Mouse (Mus musculus) monocyte, adult 5-6 weeks (primary cell): ENCODE measurements around the gene Rtf2. TPM values are rescaled to one million over a fixed set of nuclear protein-coding genes. Genes with fewer than 3 reads are reported as not detected.

Source experiments
- ATAC-seq: fragments of 153-309, 156-312 bp; replicated peaks from 2 replicates; pipeline ENCODE4 v1.8.0; 2017; ENCODE audit warnings: mild to moderate bottlenecking; ENCODE audit not compliant: low TSS enrichment, insufficient number of reproducible peaks, severe bottlenecking, poor library complexity, low FRiP score
- total RNA-seq: library from RNA; stranded (forward); fragments of 200-1000, 200-491, 200-594 nt; gene quantifications from 3 replicates; pipeline ENCODE4 v1.2.3, GENCODE M21; 2017

The Rtf2 gene
- total RNA-seq, 1 experiment from 2014 or later = 193 TPM

DNA sequence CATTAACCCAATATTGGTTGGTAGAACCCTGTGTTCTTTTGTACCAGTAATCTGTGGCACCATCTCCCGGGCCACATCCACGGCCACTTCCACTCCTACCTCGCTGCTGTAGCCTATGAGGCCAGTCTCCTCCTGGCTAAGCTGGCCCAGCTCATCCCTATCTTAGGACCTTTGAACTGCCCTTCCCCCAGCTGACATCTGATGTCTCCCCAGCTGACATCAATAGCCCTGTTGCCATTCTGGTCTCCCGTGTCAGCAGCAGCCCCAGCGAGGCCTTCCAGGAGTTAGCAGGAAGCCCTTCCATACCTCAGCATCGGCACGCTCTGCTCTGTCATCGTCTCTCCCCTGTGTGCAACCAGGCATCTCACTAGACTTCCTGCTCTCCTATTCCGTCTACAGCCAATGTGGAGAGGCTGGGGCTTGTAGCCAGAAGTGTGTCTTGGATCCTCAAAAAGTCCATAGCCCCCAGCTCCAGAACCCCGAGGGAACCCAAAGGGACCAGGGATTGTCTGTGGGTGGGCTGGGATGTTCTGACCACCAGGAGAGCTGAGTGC lies 36.4 kb downstream of the Rtf2 start:
- ATAC-seq = no peak

DNA sequence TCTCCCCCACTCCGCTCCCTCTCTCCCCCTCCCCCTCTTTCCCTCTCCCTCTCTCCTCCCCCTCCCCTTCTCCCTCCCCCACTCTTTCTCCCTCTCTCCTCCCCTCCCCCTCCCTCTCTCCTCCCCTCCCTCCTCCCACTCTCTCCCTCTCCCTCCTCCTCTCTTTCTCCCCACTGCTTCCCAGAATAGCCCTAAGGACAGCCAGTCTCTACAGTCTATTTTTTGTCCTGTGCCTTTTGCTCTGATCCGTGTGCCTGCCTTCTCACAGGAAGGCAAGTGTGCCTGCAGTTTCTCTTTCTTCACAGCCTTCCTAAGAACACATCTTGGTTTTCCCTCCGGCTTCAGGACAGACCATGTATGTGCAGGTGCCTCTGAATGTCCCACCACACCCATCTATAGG lies 37.0 kb downstream of the Rtf2 start:
- no peak for ATAC-seq

DNA sequence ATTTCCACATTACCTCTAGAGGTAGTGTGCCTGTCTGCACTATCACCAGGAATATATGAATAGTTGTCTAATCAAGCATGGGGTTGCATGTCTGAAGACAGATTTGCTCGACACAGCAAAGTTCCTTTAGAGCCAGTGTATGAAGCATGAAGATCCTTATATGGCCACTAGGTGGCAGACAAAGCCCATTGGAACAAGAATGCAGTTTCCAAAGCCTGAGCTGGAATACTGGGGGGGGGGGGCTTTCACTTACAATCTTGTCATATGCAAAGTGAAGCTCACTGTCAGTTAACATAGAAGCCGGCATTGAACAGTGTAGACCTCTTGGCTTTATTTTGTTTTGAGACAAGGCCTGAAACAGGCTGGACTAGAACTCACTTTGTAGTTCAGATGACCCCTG lies 37.5 kb downstream of the Rtf2 start:
- ATAC-seq = 0 out of 2 replicates have a peak, but pooled peaks have one; percentile 33

DNA sequence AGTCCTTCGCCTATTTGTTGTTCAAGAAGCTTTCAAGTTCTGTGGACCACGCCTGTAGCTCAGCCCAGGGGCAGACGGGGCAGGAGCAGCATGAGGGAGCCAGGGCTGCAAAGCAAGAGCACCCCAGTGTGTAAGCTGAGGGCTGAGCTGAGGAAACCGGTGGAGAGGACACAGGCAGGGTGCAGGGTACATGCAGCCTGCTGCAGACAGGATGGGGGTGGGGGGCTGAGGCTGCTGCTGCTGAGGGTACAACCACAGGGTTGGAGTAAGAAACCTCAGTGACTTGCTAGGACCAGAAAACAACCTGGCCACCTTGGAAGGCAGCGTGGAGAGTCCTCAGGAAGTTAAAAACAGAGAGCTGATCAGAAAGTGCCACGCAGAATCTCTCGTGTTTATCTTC lies 39.9 kb downstream of the Rtf2 start:
- no peak for ATAC-seq

DNA sequence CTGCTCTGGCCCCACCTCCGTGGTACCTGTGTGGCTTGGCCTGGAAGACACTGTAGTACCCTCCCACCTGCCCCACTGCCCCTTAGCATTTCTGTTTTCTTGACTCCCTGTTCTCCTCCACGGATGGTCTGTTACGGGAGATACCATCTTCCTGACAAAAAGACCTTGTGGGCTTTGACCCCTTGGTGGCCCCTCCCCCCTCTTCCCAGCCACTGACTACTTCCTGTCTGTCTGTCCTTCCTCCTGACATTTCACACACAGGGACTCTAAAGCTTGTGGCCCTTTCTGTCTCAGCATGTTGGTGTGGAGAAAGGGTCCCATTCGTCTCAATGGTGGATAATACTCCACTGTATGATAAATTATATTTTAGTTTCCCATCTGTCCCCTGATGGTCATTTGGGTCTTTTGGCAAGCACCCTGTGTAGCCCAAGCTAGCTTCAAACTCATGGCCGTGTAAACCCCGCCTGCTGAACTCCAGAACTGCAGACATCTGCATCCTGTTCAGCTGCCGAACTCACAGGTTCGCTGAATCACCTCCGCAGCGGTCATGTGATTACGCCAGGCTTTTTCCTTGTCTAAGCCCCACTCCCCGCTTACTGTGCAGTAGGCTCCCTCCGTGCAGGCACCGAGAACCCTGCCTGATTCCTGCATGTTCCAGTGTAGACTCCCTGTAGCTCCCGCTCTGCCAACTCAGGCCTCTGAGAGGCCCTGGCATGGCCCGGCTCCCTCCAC lies 41.5 kb downstream of the Rtf2 start:
- ATAC-seq = no peak

DNA sequence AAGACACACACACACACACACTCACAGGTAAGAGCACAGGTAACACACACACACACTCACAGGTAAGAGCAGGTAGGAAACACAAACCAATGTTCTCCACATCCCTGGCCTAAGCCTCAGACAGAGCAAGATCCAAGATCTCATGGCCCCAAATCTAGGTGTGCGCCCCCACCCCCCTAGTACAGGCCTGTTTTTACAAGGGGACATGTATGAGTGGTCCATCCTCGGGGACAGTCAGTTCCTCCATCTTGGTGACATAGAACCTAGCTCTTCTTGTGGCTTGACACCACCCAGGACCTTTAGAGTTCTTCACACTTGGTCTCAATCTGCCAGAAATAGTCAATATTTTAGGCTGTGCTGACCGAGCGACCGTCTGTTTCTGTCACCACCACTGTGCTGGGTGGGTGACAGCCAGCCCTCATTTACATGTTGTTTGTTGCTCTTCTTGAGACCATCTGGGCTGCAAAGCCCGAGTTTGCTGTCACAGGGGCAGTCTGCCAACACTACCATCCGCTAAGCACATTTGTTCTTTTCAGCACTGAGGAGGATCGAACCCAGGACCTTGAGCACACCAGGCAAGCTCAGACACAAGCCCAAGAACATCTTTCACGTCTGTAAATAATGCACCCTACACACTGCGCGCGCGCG lies 43.5 kb downstream of the Rtf2 start:
- ATAC-seq = no peak

DNA sequence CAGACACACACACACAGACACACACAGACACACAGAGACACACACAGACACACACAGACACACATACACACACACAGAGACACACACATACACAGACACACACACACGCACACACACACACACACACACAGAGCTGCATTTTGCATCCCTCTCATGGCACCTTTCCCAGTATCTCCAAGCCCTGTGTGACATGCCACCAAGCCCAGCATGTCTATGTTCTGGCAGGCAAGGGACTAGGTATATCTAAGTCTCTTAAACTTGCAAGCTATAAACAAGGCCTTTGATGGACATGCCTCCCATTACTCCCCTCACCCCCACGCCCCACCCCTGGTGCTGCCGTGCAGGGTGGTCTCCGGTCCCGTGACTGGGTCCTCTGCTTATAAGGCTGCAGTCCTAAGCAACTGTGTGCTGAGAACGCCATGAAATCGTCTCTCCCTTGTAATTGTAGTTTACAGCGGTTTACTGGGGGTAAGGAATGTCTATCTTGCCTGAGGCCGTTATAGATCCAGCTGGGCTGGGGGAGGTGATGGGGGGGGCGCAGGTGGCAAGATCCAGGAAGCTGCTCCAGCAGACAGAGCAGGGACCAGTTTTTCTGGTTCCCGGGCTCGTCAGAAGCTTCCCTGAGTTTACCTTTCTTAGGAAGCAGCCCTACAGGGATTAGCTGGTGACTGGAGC lies 44.5 kb downstream of the Rtf2 start:
- ATAC-seq = no peak

DNA sequence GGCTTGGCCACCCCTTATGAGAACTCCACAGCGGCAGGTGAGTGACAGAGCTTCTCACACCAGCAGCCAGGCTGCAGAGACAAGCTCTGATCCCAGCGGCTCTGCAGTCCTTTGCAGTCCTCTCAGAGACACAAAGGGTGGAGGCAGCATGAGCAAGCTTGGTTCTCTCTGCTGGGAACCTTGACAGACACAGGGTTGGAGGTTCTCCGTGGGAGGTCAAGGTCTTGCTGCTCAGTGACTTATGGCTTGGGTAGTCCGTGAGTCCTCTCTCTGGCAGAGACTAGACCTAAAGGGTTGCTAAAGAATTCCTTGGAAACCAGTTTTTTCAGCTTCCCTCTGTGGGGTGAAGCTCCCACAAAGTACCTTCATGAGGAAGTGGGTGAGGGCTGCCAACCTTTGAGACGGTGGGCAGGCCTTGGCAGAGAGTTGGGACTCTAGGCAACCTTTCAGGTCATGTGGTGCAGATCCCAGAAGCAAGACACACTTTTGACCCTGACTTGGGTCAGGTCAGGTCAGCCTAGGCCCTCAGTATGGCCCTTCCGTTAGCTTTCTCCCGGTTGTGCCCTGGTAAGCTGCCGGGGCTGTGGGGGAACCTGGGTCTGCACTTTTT lies 56.5 kb downstream of the Rtf2 start:
- no peak for ATAC-seq

DNA sequence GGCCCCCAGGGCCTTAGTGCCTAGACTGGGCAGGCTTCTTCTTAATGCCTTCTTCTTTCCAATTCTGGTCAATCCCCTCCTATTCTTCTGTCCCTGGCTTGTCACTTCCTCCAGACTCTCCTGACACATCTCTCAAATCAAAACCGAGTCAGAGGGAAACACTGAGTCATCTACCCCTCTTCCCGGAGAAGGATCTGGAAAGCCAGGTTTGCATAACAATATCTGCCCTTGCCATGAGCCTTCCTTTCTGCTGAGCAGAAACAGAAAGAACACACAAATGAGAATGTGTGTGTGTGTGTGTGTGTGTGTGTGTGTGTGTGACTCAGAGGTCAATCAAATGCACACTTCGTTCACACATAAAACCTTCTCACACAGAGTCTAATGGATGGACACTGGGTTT lies 58.5 kb downstream of the Rtf2 start:
- no peak for ATAC-seq

DNA sequence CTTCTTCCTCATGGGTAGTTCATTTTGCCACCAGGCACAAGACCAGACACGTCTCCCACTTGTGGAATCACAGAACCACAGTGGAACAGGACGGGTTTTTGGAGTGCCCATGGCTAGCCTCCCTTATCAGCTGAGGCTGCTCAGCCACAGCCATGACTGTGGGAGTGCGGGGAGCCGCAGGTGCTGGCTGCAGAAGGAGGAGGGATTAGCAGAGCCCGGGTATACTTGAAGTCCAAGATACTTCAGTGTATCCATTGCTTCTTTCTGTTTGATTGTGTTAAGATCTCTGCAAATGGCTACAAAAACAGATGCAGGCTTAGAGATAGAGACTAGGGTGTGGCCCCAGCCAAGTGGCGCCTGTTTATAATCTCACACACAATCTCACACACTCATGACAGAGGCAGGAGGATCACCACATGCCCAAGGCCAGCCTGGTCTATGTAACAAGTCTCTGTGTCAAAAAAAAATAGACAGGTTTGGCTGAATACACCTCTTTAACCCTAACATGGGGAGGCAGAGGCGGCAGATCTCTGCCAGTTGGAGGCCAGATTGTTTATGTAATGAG lies 60.5 kb downstream of the Rtf2 start:
- ATAC-seq = no peak

DNA sequence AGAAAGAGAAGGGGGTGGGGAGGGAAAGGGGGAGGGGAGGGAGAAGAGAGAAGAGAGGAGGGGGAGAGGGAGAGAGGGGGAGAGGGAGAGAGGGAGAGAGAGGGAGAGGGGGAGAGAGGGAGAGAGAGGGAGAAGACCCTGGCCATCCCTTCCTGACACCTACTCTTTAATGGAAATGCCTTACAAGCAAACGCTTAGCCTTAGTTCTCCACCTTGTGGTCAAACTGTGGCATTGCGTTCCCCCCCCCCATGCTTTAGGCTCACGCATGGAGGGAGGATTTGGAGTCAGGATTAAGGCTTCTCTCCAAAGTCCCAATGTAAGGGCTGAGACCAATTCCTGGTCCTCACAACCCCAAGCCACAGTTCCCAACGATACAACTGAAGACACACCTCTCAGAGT lies 61.0 kb downstream of the Rtf2 start:
- 0 out of 2 replicates have a peak, but pooled peaks have one; percentile 39 for ATAC-seq

DNA sequence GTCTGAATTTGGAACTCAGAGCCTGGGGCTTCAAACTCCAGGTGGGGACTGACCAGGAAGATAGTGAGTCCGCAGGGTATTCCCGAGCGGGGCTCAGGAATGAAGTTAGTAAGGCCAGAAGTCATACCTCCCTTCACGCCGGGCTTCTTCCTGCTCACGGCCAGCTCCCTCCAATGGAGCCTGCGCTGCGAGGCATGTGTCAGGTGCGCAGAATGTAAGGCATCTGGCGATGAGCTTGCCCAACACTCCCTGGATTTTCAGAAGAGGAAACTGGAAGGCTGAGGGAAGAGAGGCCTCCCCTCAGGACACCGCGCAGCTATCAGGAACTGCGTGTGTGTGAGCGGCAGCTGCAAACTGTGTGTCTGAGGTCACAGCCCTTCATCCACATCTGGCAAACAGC lies 61.8 kb downstream of the Rtf2 start:
- ATAC-seq = no peak

DNA sequence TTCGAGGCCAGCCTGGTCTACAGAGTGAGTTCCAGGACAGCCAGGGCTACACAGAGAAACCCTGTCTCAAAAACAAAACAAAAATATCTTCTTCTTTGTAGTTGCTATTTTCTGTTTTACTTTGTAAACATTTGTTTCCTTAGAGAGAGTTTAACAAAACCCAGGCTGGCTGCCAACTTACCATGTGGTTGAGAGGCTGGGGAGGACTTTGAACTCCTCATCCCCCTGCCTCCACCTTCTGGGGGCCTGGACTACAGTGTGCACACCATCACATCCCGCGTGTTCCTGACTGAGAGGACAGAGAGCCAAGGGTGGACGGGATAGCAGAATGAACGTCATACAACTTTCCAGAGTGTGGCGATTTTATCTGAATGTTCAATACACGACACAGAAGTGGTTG lies 65.8 kb downstream of the Rtf2 start:
- no peak for ATAC-seq

DNA sequence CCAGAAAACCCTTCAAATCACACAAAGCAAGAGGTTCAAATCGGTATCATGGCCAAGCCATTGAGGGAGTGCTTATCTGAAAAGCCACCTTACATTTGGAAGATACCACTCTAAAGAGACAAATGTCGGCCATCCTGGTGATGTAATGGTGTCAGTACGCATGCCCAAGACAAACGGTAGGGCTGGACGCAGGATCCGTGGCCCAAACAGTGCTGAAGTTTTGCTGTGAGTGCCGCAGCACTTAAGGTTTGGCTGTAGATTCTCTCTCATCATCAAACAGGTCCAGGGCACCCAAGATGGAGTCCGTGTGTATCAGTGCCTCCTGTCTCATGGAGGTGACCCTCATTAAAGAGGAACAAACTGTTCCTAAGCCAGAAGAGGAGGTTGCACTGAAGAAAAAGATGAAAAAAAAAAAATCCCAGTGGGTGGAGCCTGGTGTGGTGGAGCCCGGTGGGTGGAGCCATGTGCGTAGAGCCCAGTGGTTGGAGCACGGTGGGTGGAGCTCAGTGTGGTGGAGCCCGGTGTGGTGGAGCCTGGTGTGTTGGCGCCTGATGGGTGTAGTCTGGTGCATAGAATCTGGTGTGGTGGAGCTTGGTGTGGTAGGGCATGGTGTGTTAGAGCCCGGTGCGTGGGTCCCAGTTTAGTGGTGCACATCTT lies 69.8 kb downstream of the Rtf2 start:
- no peak for ATAC-seq

DNA sequence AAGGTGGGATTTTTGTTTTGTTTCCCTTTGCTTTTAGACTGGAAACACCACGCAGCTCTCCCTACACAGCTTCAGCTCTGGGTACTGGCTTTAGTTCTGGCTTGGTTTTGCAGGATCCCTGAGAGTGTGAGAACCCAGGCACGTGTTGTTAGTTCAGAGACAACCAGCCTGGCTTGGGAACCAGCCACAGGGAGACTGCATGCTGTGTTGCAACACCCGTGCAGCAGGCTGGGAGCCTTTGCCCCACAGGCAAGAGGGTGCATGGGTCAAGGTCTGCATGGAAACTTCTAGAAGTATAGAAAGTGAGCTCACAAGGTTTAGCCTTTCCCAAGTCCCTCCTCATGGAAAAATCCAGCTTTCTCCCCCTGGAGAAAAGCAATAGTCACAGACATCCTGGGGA lies 70.5 kb downstream of the Rtf2 start:
- ATAC-seq = no peak

DNA sequence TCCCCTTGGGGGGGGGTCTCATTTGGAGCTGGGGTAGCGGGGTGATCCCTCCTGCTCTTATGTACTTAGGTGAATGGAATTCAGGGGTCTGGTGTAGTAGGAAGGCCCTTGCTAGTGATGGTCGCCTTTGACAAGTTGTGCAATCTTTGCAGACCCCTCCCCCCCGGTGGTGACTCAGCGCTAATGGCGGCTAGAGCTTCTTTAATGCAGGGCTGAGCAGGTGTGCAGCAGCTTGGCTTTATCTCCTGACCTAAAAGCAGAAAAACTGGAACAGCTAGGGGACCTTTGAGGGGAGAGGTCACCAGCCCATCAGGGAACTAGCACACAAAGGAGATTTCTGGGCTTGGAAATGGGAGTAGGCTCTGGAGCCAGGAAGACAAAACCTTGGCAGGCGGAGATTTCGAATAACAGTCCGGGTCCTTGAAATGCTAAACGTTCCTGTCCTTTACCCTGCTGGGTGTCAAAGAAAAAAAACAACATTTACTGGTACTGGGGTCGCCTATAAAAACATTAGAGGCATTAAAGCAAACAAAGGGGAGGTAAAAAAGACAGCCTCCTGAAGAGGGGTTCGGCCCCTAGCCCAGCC lies 76.1 kb downstream of the Rtf2 start:
- no peak for ATAC-seq
